Mouse (Mus musculus) embryonic facial prominence, embryonic 14.5 days (tissue): ENCODE results near the gene Evl. TPM values are rescaled to one million over a fixed set of nuclear protein-coding genes. Genes with fewer than 3 reads are reported as not detected.

Source experiments
- ATAC-seq: fragments of 200-750 bp; cut with Nextera tagmentation; 2 replicates; pipeline ENCODE4 v1.8.0; 2017; ENCODE audit warnings: low read depth, moderate number of reproducible peaks, moderate TSS enrichment
- DNase-seq: peaks from one replicate; pipeline ENCODE4 v3.0.0-alpha.2; 2015; ENCODE audit warnings: low spot score
- H3K27ac ChIP-seq: fragments of 300-500 bp; sonication (generic); replicated peaks from 2 replicates; pipeline ENCODE4 v1.5.1; 2014; ENCODE audit warnings: low read depth, mild to moderate bottlenecking, low read length, moderate library complexity
- H3K27me3 ChIP-seq: fragments of 300-500 bp; sonication (generic); replicated peaks from 2 replicates; pipeline ENCODE4 v1.6.1; 2014; ENCODE audit warnings: low read length; ENCODE audit not compliant: control insufficient read depth, insufficient read depth
- H3K36me3 ChIP-seq: fragments of 300-500 bp; sonication (generic); 2 replicates; pipeline ENCODE4 v1.6.1; 2014; ENCODE audit warnings: low read length, mixed read lengths; ENCODE audit not compliant: control insufficient read depth, insufficient read depth
- H3K4me1 ChIP-seq: fragments of 300-500 bp; sonication (generic); 2 replicates; pipeline ENCODE4 v1.6.1; 2014; ENCODE audit warnings: antibody characterized with exemption, low read length; ENCODE audit not compliant: control insufficient read depth, insufficient read depth
- H3K4me2 ChIP-seq: fragments of 300-500 bp; sonication (generic); 2 replicates; pipeline ENCODE4 v1.6.1; 2014; ENCODE audit warnings: low read depth, mild to moderate bottlenecking, low read length, moderate library complexity, mixed read lengths
- H3K4me3 ChIP-seq: fragments of 300-500 bp; sonication (generic); 2 replicates; pipeline ENCODE4 v1.5.1; 2014; ENCODE audit warnings: low read depth, mild to moderate bottlenecking, low read length
- H3K9ac ChIP-seq: fragments of 300-500 bp; sonication (generic); 2 replicates; pipeline ENCODE4 v1.6.1; 2014; ENCODE audit warnings: low read depth, mild to moderate bottlenecking, low read length, moderate library complexity, mixed read lengths
- H3K9me3 ChIP-seq: fragments of 300-500 bp; sonication (generic); 2 replicates; pipeline ENCODE4 v1.6.1; 2016; ENCODE audit warnings: low read length; ENCODE audit not compliant: control insufficient read depth
- WGBS: fragments of 180-500 bp; shearing (Covaris S2); extraction: QIAGEN DNeasy Blood & Tissue Kit; methylation state at CpG from one replicate; pipeline ENCODE4 v1.1.7; 2014; 5-methylcytosine and 5-hydroxymethylcytosine counted together
- polyA plus RNA-seq: library from polyadenylated mRNA; unstranded; fragments of >200 nt; fragmentation: Nextera tagmentation; extraction: Ambion mirVana; gene quantifications from 2 replicates; pipeline ENCODE4 v1.2.1, GENCODE M21; 2014

The Evl gene
- polyA plus RNA-seq, 1 experiment from 2014 or later: 62.7 TPM

DNA sequence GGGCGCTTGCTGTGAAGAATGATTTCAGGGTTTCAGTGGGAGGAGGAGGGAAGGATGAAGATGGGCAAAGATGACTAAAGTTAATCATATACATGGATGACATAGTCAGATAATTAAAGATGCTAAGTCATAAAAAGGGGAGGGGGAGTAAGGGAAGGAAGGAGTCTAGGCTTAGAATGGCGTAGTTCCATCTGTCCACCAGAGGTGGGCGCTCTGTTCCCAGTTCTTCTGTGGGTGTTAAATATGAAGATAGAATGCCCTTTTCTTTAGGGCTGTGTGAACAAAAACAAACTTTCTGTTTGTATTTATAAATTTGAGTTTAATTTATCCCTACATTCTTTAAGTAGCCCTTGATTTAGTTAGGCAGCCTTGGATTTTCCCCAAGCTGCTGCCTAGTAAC lies 8.7 kb downstream of the Evl start:
- H3K27me3 ChIP-seq: no peaks in the 10 kb centered on the region
- no peak overlapping the region for H3K4me3 ChIP-seq
- DNase-seq: no peak
- H3K4me1 ChIP-seq: peaks cover 5% of the 10 kb centered on the region; the same call in 1 of the 2 replicates
- 85% methylated on average over 3 of the region's 3 CpGs for WGBS
- no peaks in the 10 kb centered on the region for H3K9me3 ChIP-seq
- H3K4me2 ChIP-seq: no peak overlapping the region
- ATAC-seq: no peak
- no peaks in the 10 kb centered on the region for H3K36me3 ChIP-seq
- H3K27ac ChIP-seq: no peak overlapping the region
- no peak overlapping the region for H3K9ac ChIP-seq

GRCm38 (mm10) chr12:108564910-108565506 lies 10.5 kb downstream of the Evl start:
- Histone ChIP-seq H3K36me3 (no peaks in the 10 kb centered on the region), H3K9me3 (no peaks in the 10 kb centered on the region), H3K4me1 (peaks cover 5% of the 10 kb centered on the region; the same call in 1 of the 2 replicates), H3K27ac (no peak overlapping the region), H3K4me2 (no peak overlapping the region), H3K27me3 (no peaks in the 10 kb centered on the region), H3K4me3 (no peak overlapping the region), H3K9ac (no peak overlapping the region)
- no peak for DNase-seq
- ATAC-seq: peak; percentile 33; the same call in 1 of the 2 replicates
- 63% methylated on average over 12 of the region's 12 CpGs for WGBS

GRCm38 (mm10) chr12:108579156-108579871 lies 24.8 kb downstream of the Evl start:
- Histone ChIP-seq H3K4me3 (no peak overlapping the region), H3K36me3 (peaks cover 15% of the 10 kb centered on the region), H3K9ac (no peak overlapping the region), H3K9me3 (no peaks in the 10 kb centered on the region), H3K4me2 (no peak overlapping the region), H3K27me3 (no peaks in the 10 kb centered on the region), H3K4me1 (no peaks in the 10 kb centered on the region), H3K27ac (no peak overlapping the region)
- no peak for DNase-seq
- 77% methylated on average over 7 of the region's 7 CpGs for WGBS
- no peak for ATAC-seq

- H3K27ac ChIP-seq: no peak overlapping the region
- no peak for DNase-seq
- H3K9ac ChIP-seq: no peak overlapping the region
- H3K4me2 ChIP-seq: no peak overlapping the region
- no peak overlapping the region for H3K4me3 ChIP-seq
- H3K9me3 ChIP-seq: no peaks in the 10 kb centered on the region
- WGBS: 90% methylated on average over 1 of the region's 1 CpGs
- peaks cover 6% of the 10 kb centered on the region; the same call in 1 of the 2 replicates for H3K36me3 ChIP-seq
- H3K27me3 ChIP-seq: no peaks in the 10 kb centered on the region
- H3K4me1 ChIP-seq: no peaks in the 10 kb centered on the region
- ATAC-seq: no peak
Measured at GRCm38 (mm10) chr12:108583775-108584174, 29.3 kb downstream of the Evl start.

- ATAC-seq (no peak), DNase-seq (no peak)
- Histone ChIP-seq H3K9ac (no peak overlapping the region), H3K36me3 (peaks cover 10% of the 10 kb centered on the region; the same call in 1 of the 2 replicates), H3K27ac (no peak overlapping the region), H3K4me3 (no peak overlapping the region), H3K9me3 (no peaks in the 10 kb centered on the region), H3K4me2 (no peak overlapping the region), H3K27me3 (no peaks in the 10 kb centered on the region), H3K4me1 (no peaks in the 10 kb centered on the region)
- WGBS: 86% methylated on average over 2 of the region's 2 CpGs
Measured at GRCm38 (mm10) chr12:108590131-108590530, 35.6 kb downstream of the Evl start.

- 55% methylated on average over 5 of the region's 5 CpGs for WGBS
- H3K9me3 ChIP-seq: no peaks in the 10 kb centered on the region
- H3K4me2 ChIP-seq: no peak overlapping the region
- no peak for ATAC-seq
- no peaks in the 10 kb centered on the region for H3K27me3 ChIP-seq
- no peaks in the 10 kb centered on the region for H3K4me1 ChIP-seq
- no peak overlapping the region for H3K4me3 ChIP-seq
- no peak for DNase-seq
- H3K9ac ChIP-seq: no peak overlapping the region
- peaks cover 11% of the 10 kb centered on the region; the same call in 1 of the 2 replicates for H3K36me3 ChIP-seq
- no peak overlapping the region for H3K27ac ChIP-seq
Measured at GRCm38 (mm10) chr12:108591586-108591985, 37.1 kb downstream of the Evl start.

GRCm38 (mm10) chr12:108592866-108593265 lies 38.3 kb downstream of the Evl start:
- Histone ChIP-seq H3K4me1 (no peaks in the 10 kb centered on the region), H3K4me3 (no peak overlapping the region), H3K9ac (no peak overlapping the region), H3K9me3 (no peaks in the 10 kb centered on the region), H3K36me3 (0 out of 2 replicates have a peak, but pooled peaks cover 6% of the 10 kb centered on the region), H3K4me2 (no peak overlapping the region), H3K27me3 (no peaks in the 10 kb centered on the region), H3K27ac (no peak overlapping the region)
- no peak for ATAC-seq
- DNase-seq: no peak
- 87% methylated on average over 6 of the region's 6 CpGs for WGBS

DNA sequence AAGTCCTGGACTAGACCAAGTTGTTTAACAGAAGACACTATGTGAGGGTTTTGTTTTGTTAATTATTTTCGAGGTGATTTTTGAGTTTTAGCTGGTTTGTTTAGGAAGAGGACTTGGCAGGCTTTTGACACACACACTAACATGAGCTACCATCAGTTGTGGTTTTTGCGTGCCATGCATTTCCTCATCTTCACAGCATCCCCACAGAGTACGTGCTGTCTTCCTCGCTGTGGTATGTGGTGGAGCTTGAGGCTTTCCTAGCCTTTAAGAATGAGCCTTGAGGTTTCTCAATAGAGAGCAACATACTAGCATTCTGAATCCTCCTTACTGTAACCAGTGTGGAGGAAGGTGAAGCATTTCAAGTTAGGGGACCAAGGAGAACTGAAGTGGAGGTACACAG lies 46.3 kb downstream of the Evl start:
- Histone ChIP-seq H3K9me3 (no peaks in the 10 kb centered on the region), H3K27ac (peak overlapping the region; percentile 30; the same call in 1 of the 2 replicates), H3K27me3 (no peaks in the 10 kb centered on the region), H3K4me1 (peaks cover 28% of the 10 kb centered on the region), H3K4me2 (no peak overlapping the region), H3K36me3 (0 out of 2 replicates have a peak, but pooled peaks cover 5% of the 10 kb centered on the region), H3K4me3 (no peak overlapping the region), H3K9ac (no peak overlapping the region)
- peak; percentile 20 for DNase-seq
- no peak for ATAC-seq
- 54% methylated on average over 4 of the region's 4 CpGs for WGBS
